Mouse (Mus musculus) activated CD4-positive, CD25-positive, alpha-beta regulatory T cell (primary cell): ENCODE data around the gene Ptpn4. TPM values are rescaled to one million over a fixed set of nuclear protein-coding genes. Genes with fewer than 3 reads are reported as not detected.

Experiments
- polyA plus RNA-seq, 2 experiments: library from polyadenylated mRNA; unstranded; fragments of 100-300 nt; shearing (Covaris generic); gene quantifications; one replicate each; pipeline ENCODE4 v1.2.1; 2017

Ptpn4 gene
- polyA plus RNA-seq = 10 to 100 TPM; 17.0 to 25.3 TPM

GRCm38 (mm10) chr1:119837035-119837751 lies at the start of gene Ptpn4:
Ptpn4 (minus strand) TSS chr1:119837613.

DNA sequence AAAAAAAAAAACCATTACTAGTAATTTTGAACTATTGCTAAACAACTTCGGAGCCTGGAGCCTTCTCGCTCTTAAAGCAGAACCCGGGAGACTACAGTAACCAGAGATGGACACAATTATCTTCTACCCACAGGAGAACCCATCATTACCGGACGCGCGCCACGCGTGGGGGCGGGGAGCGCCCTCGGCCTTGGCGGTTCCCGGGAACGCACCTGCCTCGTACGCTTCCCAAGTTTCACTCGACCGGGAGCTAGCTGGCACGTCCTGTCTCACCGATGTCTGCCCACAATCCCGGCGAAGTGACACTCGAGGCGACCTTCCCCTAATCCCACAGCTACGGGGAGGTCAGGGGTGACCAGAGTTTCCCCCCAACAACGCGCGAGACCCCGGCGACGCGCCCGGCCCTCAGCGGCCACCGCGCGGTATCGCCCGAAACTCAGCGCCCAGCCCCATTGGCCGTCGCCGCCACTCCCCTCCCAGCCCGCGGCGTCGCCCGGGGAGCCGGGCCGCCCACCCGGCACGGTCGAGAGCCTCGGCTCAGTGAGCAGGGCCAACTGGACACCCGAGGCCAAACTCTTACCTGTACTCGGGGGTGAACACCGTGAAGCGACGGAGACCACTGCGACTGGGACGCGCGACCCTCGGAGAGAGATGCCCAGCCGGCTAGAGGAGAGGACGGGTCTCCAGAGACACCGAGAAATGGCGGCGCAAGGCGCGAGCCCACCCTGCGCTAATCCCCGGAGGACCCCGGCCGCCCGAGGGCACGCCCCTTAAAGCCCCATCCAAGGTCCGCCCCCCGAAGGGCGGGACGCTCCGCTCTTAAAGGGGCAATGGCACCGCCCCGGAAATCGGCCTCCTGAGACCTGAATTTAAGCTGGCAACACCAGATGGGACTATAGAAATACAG lies 189.0 kb downstream of the Ptpn4 start, which contains the start of gene Epb41l5:
TSS of gene Epb41l5 (minus strand) at position 796 of the 907 bp plus-strand sequence.

Other genes with a start within 250 kb of the Ptpn4 start
- 1 to 10 TPM in 1 of 2 experiments, under 1 TPM in 1; 0.21 to 1.5 TPM for gene Epb41l5, start 188.6 kb downstream of the Ptpn4 start, polyA plus RNA-seq
- gene Tmem177, start 75.6 kb upstream of the Ptpn4 start, polyA plus RNA-seq = 1 to 10 TPM; 3.6 to 5.8 TPM
- gene Cfap221, start 159.6 kb upstream of the Ptpn4 start, polyA plus RNA-seq = not detected
- gene Sctr, start 169.3 kb upstream of the Ptpn4 start, polyA plus RNA-seq = under 1 TPM in 1 of 2 experiments, not detected in 1; 0.16 TPM
- 1 to 10 TPM; 1.6 to 6.0 TPM for gene Tmem37, start 236.5 kb upstream of the Ptpn4 start, polyA plus RNA-seq